Mouse (Mus musculus) CH12.LX (cell line): ENCODE data around the gene Notum. TPM values are rescaled to one million over a fixed set of nuclear protein-coding genes. Genes with fewer than 3 reads are reported as not detected.
A peak's percentile ranks its signal among the peaks of the same experiment; 100 is the strongest.

ENCODE experiments used
- DNase-seq: peaks from one replicate; pipeline ENCODE4 v3.0.0-alpha.2; 2013; ENCODE audit errors: extremely low read depth
- H3K27ac ChIP-seq: 2 replicates; pipeline ENCODE4 v1.5.1; 2012; ENCODE audit warnings: low read depth, mild to moderate bottlenecking, control low read depth, moderate library complexity; ENCODE audit not compliant: insufficient read depth
- H3K27me3 ChIP-seq: replicated peaks from 2 replicates; pipeline ENCODE3; 2012; ENCODE audit warnings: inconsistent platforms
- H3K36me3 ChIP-seq, 2 experiments: replicated peaks in 1 of 2; 2 replicates each; pipeline versions ENCODE3 to v1.6.1; 2012; ENCODE audit warnings: inconsistent platforms in 1 of 2, low read length in 1 of 2, mild to moderate bottlenecking in 1 of 2, mixed read lengths in 1 of 2, moderate library complexity in 1 of 2; ENCODE audit not compliant: control insufficient read depth in 1 of 2, insufficient read depth in 1 of 2
- H3K4me1 ChIP-seq, 2 experiments: 2 replicates each; pipeline ENCODE4 v1.6.1; 2012; ENCODE audit warnings: inconsistent platforms in 1 of 2, moderate library complexity in 1 of 2; ENCODE audit not compliant: insufficient read depth in 2 of 2, control insufficient read depth in 1 of 2
- H3K4me2 ChIP-seq: 2 replicates; pipeline ENCODE4 v1.6.1; 2012; ENCODE audit warnings: low read depth, mild to moderate bottlenecking, control low read depth; ENCODE audit not compliant: poor library complexity, insufficient read depth, severe bottlenecking
- H3K4me3 ChIP-seq, 3 experiments: fragments of 150-350 bp in 1 of 3; sonication (generic) in 1 of 3; replicated peaks in 1 of 3; 2 replicates each; pipeline versions ENCODE3 to v1.5.1; 2011 to 2012; ENCODE audit warnings: low read depth in 2 of 3, low read length in 2 of 3, mild to moderate bottlenecking in 2 of 3, moderate library complexity in 2 of 3, control low read depth in 1 of 3, improper control_type of control experiment in 1 of 3, inconsistent platforms in 1 of 3, mixed read lengths in 1 of 3; ENCODE audit not compliant: poor library complexity in 1 of 3
- H3K79me2 ChIP-seq: replicated peaks from 2 replicates; pipeline ENCODE4 v1.6.1; 2012; ENCODE audit warnings: mild to moderate bottlenecking, moderate library complexity; ENCODE audit not compliant: control insufficient read depth, poor library complexity, insufficient read depth, severe bottlenecking; ENCODE audit errors: extremely low read depth
- H3K9ac ChIP-seq: 2 replicates; pipeline ENCODE4 v1.6.1; 2012; ENCODE audit warnings: low read depth, mild to moderate bottlenecking, control low read depth, moderate library complexity; ENCODE audit not compliant: insufficient read depth
- H3K9me3 ChIP-seq: replicated peaks from 2 replicates; pipeline ENCODE3; 2012; ENCODE audit warnings: low read length, inconsistent platforms, mixed read lengths
- BHLHE40 ChIP-seq: IDR thresholded peaks from 2 replicates; pipeline ENCODE4 v1.6.1; 2011; ENCODE audit warnings: mild to moderate bottlenecking, low read depth, low read length, improper control_type of control experiment
- CHD1 ChIP-seq: IDR thresholded peaks from 2 replicates; pipeline ENCODE4 v1.6.1; 2012; ENCODE audit warnings: low read depth, low read length, improper control_type of control experiment, inconsistent platforms
- CHD2 ChIP-seq: IDR thresholded peaks from 2 replicates; pipeline ENCODE4 v1.6.1; 2011; ENCODE audit warnings: low read length, improper control_type of control experiment
- E2F4 ChIP-seq: IDR thresholded peaks from 2 replicates; pipeline ENCODE4 v1.6.1; 2011; ENCODE audit warnings: low read depth, low read length, improper control_type of control experiment; ENCODE audit not compliant: insufficient replicate concordance
- ELF1 ChIP-seq: IDR thresholded peaks from 2 replicates; pipeline ENCODE4 v1.6.1; 2014; ENCODE audit warnings: low read depth, mild to moderate bottlenecking, inconsistent platforms, low read length, improper control_type of control experiment
- EP300 ChIP-seq: IDR thresholded peaks from 2 replicates; pipeline ENCODE4 v1.6.1; 2011; ENCODE audit warnings: low read length, improper control_type of control experiment
- ETS1 ChIP-seq: conservative IDR thresholded peaks from 2 replicates; pipeline ENCODE4 v1.6.1; 2012; ENCODE audit warnings: low read depth, mild to moderate bottlenecking, inconsistent platforms, low read length, improper control_type of control experiment, moderate library complexity
- GABPA ChIP-seq: IDR thresholded peaks from 2 replicates; pipeline ENCODE4 v1.6.1; 2012; ENCODE audit warnings: low read depth, low read length, improper control_type of control experiment, inconsistent platforms; ENCODE audit not compliant: insufficient replicate concordance
- IRF4 ChIP-seq: IDR thresholded peaks from 2 replicates; pipeline ENCODE4 v1.6.1; 2014; ENCODE audit warnings: low read depth, mild to moderate bottlenecking, inconsistent platforms, low read length, improper control_type of control experiment
- JUN ChIP-seq: IDR thresholded peaks from 2 replicates; pipeline ENCODE4 v1.6.1; 2011; ENCODE audit warnings: low read depth, mild to moderate bottlenecking, low read length, improper control_type of control experiment, moderate library complexity; ENCODE audit not compliant: insufficient read depth
- JUND ChIP-seq: conservative IDR thresholded peaks from 2 replicates; pipeline ENCODE4 v1.6.1; 2011; ENCODE audit warnings: low read depth, low read length, improper control_type of control experiment
- KAT2A ChIP-seq: IDR thresholded peaks from 2 replicates; pipeline ENCODE4 v1.6.1; 2012; ENCODE audit warnings: low read length, improper control_type of control experiment, inconsistent platforms; ENCODE audit not compliant: insufficient replicate concordance
- MAFK ChIP-seq: IDR thresholded peaks from 2 replicates; pipeline ENCODE4 v1.6.1; 2011; ENCODE audit warnings: low read length, improper control_type of control experiment; ENCODE audit not compliant: insufficient replicate concordance
- MAX ChIP-seq: IDR thresholded peaks from 2 replicates; pipeline ENCODE4 v1.6.1; 2011; ENCODE audit warnings: low read length, improper control_type of control experiment
- MEF2A ChIP-seq: IDR thresholded peaks from 2 replicates; pipeline ENCODE4 v1.6.1; 2014; ENCODE audit warnings: low read depth, mild to moderate bottlenecking, inconsistent platforms, low read length, improper control_type of control experiment, borderline replicate concordance
- MXI1 ChIP-seq: IDR thresholded peaks from 2 replicates; pipeline ENCODE4 v1.6.1; 2011; ENCODE audit warnings: mild to moderate bottlenecking, low read depth, low read length, improper control_type of control experiment
- MYC ChIP-seq: IDR thresholded peaks from 2 replicates; pipeline ENCODE4 v1.6.1; 2011; ENCODE audit warnings: low read depth, mild to moderate bottlenecking, improper control_type of control experiment, low read length
- NRF1 ChIP-seq: IDR thresholded peaks from 2 replicates; pipeline ENCODE4 v1.6.1; 2014; ENCODE audit warnings: low read depth, mild to moderate bottlenecking, inconsistent platforms, low read length, improper control_type of control experiment, moderate library complexity
- PAX5 ChIP-seq: IDR thresholded peaks from 2 replicates; pipeline ENCODE4 v1.6.1; 2012; ENCODE audit warnings: low read length, inconsistent platforms, mixed read lengths
- POLR2A ChIP-seq: IDR thresholded peaks from 2 replicates; pipeline ENCODE4 v1.6.1; 2011; ENCODE audit warnings: low read depth, mild to moderate bottlenecking, improper control_type of control experiment, low read length
- RAD21 ChIP-seq: IDR thresholded peaks from 2 replicates; pipeline ENCODE4 v1.6.1; 2011; ENCODE audit warnings: low read depth, mild to moderate bottlenecking, low read length, improper control_type of control experiment, moderate library complexity
- RCOR1 ChIP-seq: conservative IDR thresholded peaks from 2 replicates; pipeline ENCODE4 v1.6.1; 2012; ENCODE audit warnings: low read depth, mild to moderate bottlenecking, inconsistent platforms, low read length, improper control_type of control experiment
- SIN3A ChIP-seq: IDR thresholded peaks from 2 replicates; pipeline ENCODE4 v1.6.1; 2012; ENCODE audit warnings: low read length, improper control_type of control experiment, inconsistent platforms
- SMC3 ChIP-seq: IDR thresholded peaks from 2 replicates; pipeline ENCODE4 v1.6.1; 2011; ENCODE audit warnings: low read depth, low read length, improper control_type of control experiment
- UBTF ChIP-seq: IDR thresholded peaks from 2 replicates; pipeline ENCODE4 v1.6.1; 2012; ENCODE audit warnings: low read depth, mild to moderate bottlenecking, inconsistent platforms, low read length, improper control_type of control experiment, moderate library complexity
- USF2 ChIP-seq: conservative IDR thresholded peaks from 2 replicates; pipeline ENCODE4 v1.6.1; 2011; ENCODE audit warnings: low read depth, low read length, improper control_type of control experiment
- ZC3H11A ChIP-seq: IDR thresholded peaks from 2 replicates; pipeline ENCODE4 v1.6.1; 2012; ENCODE audit warnings: low read depth, mild to moderate bottlenecking, inconsistent platforms, low read length, improper control_type of control experiment
- ZKSCAN1 ChIP-seq: IDR thresholded peaks from 2 replicates; pipeline ENCODE4 v1.6.1; 2012; ENCODE audit warnings: low read depth, inconsistent platforms, low read length, improper control_type of control experiment, borderline replicate concordance
- ZMIZ1 ChIP-seq: IDR thresholded peaks from 2 replicates; pipeline ENCODE4 v1.6.1; 2012; ENCODE audit warnings: low read depth, mild to moderate bottlenecking, inconsistent platforms, low read length, improper control_type of control experiment
- ZNF384 ChIP-seq: IDR thresholded peaks from 2 replicates; pipeline ENCODE4 v1.6.1; 2012; ENCODE audit warnings: low read depth, low read length, improper control_type of control experiment, inconsistent platforms
- dilution Hi-C: fragments of 300-500 bp; cut with MboI; formaldehyde crosslinking; loops from 2 replicates; pipeline ENCODE4 v1.14.3; 2020; ENCODE audit warnings: low sequenced_read_pairs; ENCODE audit not compliant: extremely low pct_unique_long_range_greater_than_20kb, extremely low pct_ligation_motif_present
- in situ Hi-C: fragments of 300-500 bp; cut with MboI; formaldehyde crosslinking; loops from 3 replicates; pipeline ENCODE4 v1.14.3; 2019; ENCODE audit warnings: low sequenced_read_pairs, low pct_ligation_motif_present, low pct_unique_long_range_greater_than_20kb, mixed read lengths
- polyA plus RNA-seq: library from polyadenylated mRNA; unstranded; fragments of >175 nt; gene quantifications from 2 replicates; pipeline ENCODE4 v1.2.1, GENCODE M21; 2012; ENCODE audit warnings: low read depth; ENCODE audit not compliant: insufficient read length
- total RNA-seq, 2 experiments: library from RNA; depleted of rRNA; stranded (reverse); fragments of 300-350 nt in 1 of 2; fragments of >200 nt in 1 of 2; gene quantifications; 2 replicates each; pipeline ENCODE4 v1.2.3; 2012 to 2014

Gene Notum
- total and polyA plus RNA-seq, 3 experiments, result not detected

GRCm38 (mm10) chr11:120633520-120634343 lies 27.2 kb downstream of the Notum start, which contains the start of gene Mafg (continued):
- TF ChIP-seq MAX, result peak; percentile 95
- no peak for TF ChIP-seq KAT2A
- TF ChIP-seq JUN, result no peak
- TF ChIP-seq NRF1, result peak; percentile 96
- no peak for TF ChIP-seq RAD21
- no peak for TF ChIP-seq EP300
- TF ChIP-seq PAX5, result no peak
- no peak for TF ChIP-seq ZNF384
- no peak for TF ChIP-seq UBTF
- no peak; the same call in 1 of the 2 replicates for TF ChIP-seq IRF4
- peak; percentile 16 for TF ChIP-seq ELF1
- peak; percentile 81; the same call in 1 of the 2 replicates for TF ChIP-seq SIN3A
- peak; percentile 99 for TF ChIP-seq MXI1
- no peak for TF ChIP-seq ZMIZ1
- TF ChIP-seq RCOR1, result 0 out of 2 replicates have a peak, but pooled peaks have one; percentile 27
- TF ChIP-seq E2F4, result peak; percentile 58; the same call in 1 of the 2 replicates

DNA sequence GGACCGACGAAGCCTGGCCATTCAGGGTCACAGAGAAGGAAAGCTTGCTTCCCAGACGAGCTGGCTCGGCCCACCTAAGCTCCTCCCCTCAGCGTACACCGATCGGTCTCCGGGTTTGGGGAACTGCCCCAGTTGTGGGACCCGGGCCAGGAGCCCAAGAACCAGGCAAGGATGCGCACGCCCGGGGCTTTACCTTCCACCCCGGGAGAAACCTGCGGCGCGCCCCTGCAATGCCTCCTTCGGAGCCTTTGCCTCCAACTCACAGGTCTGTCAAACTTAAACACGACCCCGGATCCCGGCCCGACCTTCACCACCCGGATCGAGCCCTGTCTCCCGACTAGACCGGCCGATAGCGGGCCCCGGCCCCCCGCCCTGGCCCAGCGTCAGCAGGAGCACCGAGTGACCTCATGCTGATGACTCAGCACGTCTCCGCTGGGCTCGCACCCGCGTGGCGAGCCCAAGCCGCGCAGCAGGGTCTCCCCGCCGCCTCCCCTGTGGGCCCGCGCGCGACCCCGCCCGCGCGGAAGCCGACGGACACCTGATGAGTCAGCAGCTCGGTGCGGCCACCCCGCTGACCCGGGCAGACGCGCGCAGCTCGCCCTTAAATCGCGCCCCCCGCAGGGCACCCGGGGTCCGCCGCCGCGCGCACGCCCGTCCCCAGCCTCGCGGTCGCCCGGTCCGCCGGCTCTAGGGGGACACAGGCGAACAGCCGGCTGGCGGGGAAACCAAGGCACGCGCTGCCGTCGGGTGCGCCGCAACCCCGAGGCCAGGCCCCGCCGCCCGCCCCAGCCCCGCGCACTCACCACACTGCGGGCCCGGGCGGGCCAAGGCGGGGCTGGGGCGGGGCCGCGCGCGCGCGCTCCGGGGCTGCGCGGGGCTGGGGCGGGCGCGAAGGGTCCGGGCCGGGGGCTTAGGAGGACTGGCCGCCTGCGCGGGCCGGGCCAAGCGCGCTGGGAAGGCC lies 28.1 kb downstream of the Notum start:
- Histone ChIP-seq H3K27ac (peak overlapping the region; percentile 71), H3K9ac (peak overlapping the region; percentile 96), H3K4me3 (peak overlapping the region; percentile 74 to 93 (median 83)), H3K4me1 (peaks cover 22 to 45% of the 10 kb centered on the region in 2 experiments), H3K9me3 (no peaks in the 10 kb centered on the region), H3K4me2 (peak overlapping the region; percentile 87), H3K27me3 (no peaks in the 10 kb centered on the region), H3K36me3 (peaks cover 11 to 28% of the 10 kb centered on the region in 2 experiments), H3K79me2 (peaks cover 39% of the 10 kb centered on the region)
- DNase-seq, result peak; percentile 72
- in situ Hi-C loops (no loop called here), dilution Hi-C loops (no loop called here)
- peak; percentile 58; the same call in 1 of the 2 replicates for TF ChIP-seq POLR2A
- TF ChIP-seq NRF1, result peak; percentile 51; the same call in 1 of the 2 replicates
- TF ChIP-seq GABPA, result no peak
- TF ChIP-seq IRF4, result no peak
- no peak for TF ChIP-seq KAT2A
- no peak for TF ChIP-seq CHD2
- TF ChIP-seq SIN3A, result 0 out of 2 replicates have a peak, but pooled peaks have one; percentile 36
- peak; percentile 93 for TF ChIP-seq MAFK
- TF ChIP-seq ZNF384, result no peak
- TF ChIP-seq RAD21, result no peak
- TF ChIP-seq BHLHE40, result no peak
- peak; percentile 50; the same call in 1 of the 2 replicates for TF ChIP-seq ETS1
- no peak; the same call in 1 of the 2 replicates for TF ChIP-seq UBTF
- TF ChIP-seq ZC3H11A, result no peak
- no peak for TF ChIP-seq JUND
- TF ChIP-seq SMC3, result no peak; the same call in 1 of the 2 replicates
- no peak for TF ChIP-seq CHD1
- TF ChIP-seq PAX5, result no peak
- TF ChIP-seq MYC, result peak; percentile 51; the same call in 1 of the 2 replicates
- 0 out of 2 replicates have a peak, but pooled peaks have one; percentile 6 for TF ChIP-seq MEF2A
- no peak for TF ChIP-seq ZKSCAN1
- peak; percentile 56; the same call in 1 of the 2 replicates for TF ChIP-seq MAX
- peak; percentile 2; the same call in 1 of the 2 replicates for TF ChIP-seq ZMIZ1
- no peak for TF ChIP-seq JUN
- TF ChIP-seq USF2, result no peak
- no peak for TF ChIP-seq EP300
